Mouse (Mus musculus) liver, embryonic 11.5 days (tissue): ENCODE results near the gene Ets1. TPM values are rescaled to one million over a fixed set of nuclear protein-coding genes. Genes with fewer than 3 reads are reported as not detected.

ENCODE experiments used
- ATAC-seq: fragments of 200-750 bp; cut with Nextera tagmentation; replicated peaks from 2 replicates; pipeline ENCODE4 v1.8.0; 2017; ENCODE audit warnings: moderate number of reproducible peaks, mild to moderate bottlenecking, moderate TSS enrichment, moderate library complexity; ENCODE audit not compliant: low FRiP score
- DNase-seq: peaks from one replicate; pipeline ENCODE4 v3.0.0-alpha.2; 2017; ENCODE audit warnings: low spot score
- H3K27ac ChIP-seq: fragments of 300-500 bp; sonication (generic); 2 replicates; pipeline ENCODE4 v1.5.1; 2014; ENCODE audit warnings: mild to moderate bottlenecking, low read depth, low read length, control low read depth
- H3K27me3 ChIP-seq: fragments of 300-500 bp; sonication (generic); replicated peaks from 2 replicates; pipeline ENCODE4 v1.6.1; 2014; ENCODE audit warnings: low read length, mixed read lengths; ENCODE audit not compliant: control insufficient read depth, insufficient read depth
- H3K36me3 ChIP-seq: fragments of 300-500 bp; sonication (generic); 2 replicates; pipeline ENCODE4 v1.6.1; 2014; ENCODE audit warnings: mild to moderate bottlenecking, low read length, moderate library complexity, mixed read lengths; ENCODE audit not compliant: control insufficient read depth, insufficient read depth
- H3K4me1 ChIP-seq: fragments of 300-500 bp; sonication (generic); replicated peaks from 2 replicates; pipeline ENCODE4 v1.6.1; 2014; ENCODE audit warnings: low read length, mixed read lengths; ENCODE audit not compliant: control insufficient read depth, insufficient read depth
- H3K4me2 ChIP-seq: fragments of 300-500 bp; sonication (generic); 2 replicates; pipeline ENCODE4 v1.6.1; 2014; ENCODE audit warnings: mild to moderate bottlenecking, control low read depth, moderate library complexity
- H3K4me3 ChIP-seq: fragments of 300-500 bp; sonication (generic); 2 replicates; pipeline ENCODE4 v1.5.1; 2014; ENCODE audit warnings: low read depth, low read length, control low read depth
- H3K9ac ChIP-seq: fragments of 300-500 bp; sonication (generic); 2 replicates; pipeline ENCODE4 v1.6.1; 2014; ENCODE audit warnings: low read depth, low read length, control low read depth
- H3K9me3 ChIP-seq: fragments of 300-500 bp; sonication (generic); 2 replicates; pipeline ENCODE4 v1.6.1; 2016; ENCODE audit warnings: low read length, inconsistent platforms, mixed read lengths; ENCODE audit not compliant: control insufficient read depth
- WGBS: fragments of 180-500 bp; shearing (Covaris S2); extraction: QIAGEN DNeasy Blood & Tissue Kit; methylation state at CpG from one replicate; pipeline ENCODE4 v1.1.7; 2014; 5-methylcytosine and 5-hydroxymethylcytosine counted together
- polyA plus RNA-seq: library from polyadenylated mRNA; unstranded; fragments of >200 nt; fragmentation: Nextera tagmentation; extraction: Ambion mirVana; gene quantifications from 2 replicates; pipeline ENCODE4 v1.2.1, GENCODE M21; 2014

Ets1 gene
- polyA plus RNA-seq, 1 experiment from 2014 or later: 31.4 TPM

DNA sequence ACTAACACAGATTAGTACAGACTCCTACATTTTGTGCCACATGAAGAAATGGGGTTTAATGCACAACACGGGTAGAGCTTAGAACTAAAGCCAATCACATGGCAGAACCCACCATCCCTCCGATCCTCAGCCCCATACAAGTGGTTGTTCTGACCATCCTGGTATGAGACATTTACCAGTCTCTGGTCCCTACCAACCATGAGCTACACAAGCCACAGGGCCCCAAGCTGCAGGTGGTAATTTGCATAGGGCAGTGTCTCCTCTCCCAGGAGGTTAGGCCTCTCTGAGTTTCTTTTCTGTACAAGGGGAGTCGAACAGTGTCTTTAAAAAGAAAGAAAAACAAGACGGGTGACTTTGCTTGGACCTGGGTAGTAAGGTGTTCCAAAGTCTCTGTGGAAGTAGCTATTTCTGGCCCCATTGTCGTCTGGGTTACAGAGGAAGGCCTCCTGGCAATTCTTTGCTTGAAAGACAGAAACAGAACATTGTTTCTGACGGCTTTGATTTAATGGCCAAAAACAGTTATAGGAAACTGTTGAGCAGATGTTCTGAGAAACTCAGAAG is 23.1 kb upstream of the Ets1 start:
- 0 out of 2 replicates have a peak, but pooled peaks cover 5% of the 10 kb centered on the region for H3K4me1 ChIP-seq
- 63% methylated on average over 6 of the region's 6 CpGs for WGBS
- no peak overlapping the region for H3K27ac ChIP-seq
- no peaks in the 10 kb centered on the region for H3K27me3 ChIP-seq
- DNase-seq: no peak
- H3K9ac ChIP-seq: no peak overlapping the region
- H3K9me3 ChIP-seq: no peaks in the 10 kb centered on the region
- H3K36me3 ChIP-seq: no peaks in the 10 kb centered on the region
- H3K4me3 ChIP-seq: no peak overlapping the region
- ATAC-seq: no peak
- H3K4me2 ChIP-seq: no peak overlapping the region

- no peak overlapping the region for H3K9ac ChIP-seq
- DNase-seq (no peak), ATAC-seq (no peak)
- H3K4me1 ChIP-seq: no peaks in the 10 kb centered on the region
- no peak overlapping the region for H3K4me2 ChIP-seq
- H3K4me3 ChIP-seq: no peak overlapping the region
- no peaks in the 10 kb centered on the region for H3K9me3 ChIP-seq
- H3K27me3 ChIP-seq: no peaks in the 10 kb centered on the region
- no peaks in the 10 kb centered on the region for H3K36me3 ChIP-seq
- 83% methylated on average over 9 of the region's 9 CpGs for WGBS
- no peak overlapping the region for H3K27ac ChIP-seq
Measured at GRCm38 (mm10) chr9:32614191-32614590, 21.8 kb upstream of the Ets1 start.

- no peak overlapping the region for H3K4me2 ChIP-seq
- H3K4me3 ChIP-seq: no peak overlapping the region
- H3K27me3 ChIP-seq: no peaks in the 10 kb centered on the region
- no peaks in the 10 kb centered on the region for H3K36me3 ChIP-seq
- 84% methylated on average over 6 of the region's 6 CpGs for WGBS
- no peaks in the 10 kb centered on the region for H3K9me3 ChIP-seq
- no peak overlapping the region for H3K9ac ChIP-seq
- ATAC-seq (no peak), DNase-seq (no peak)
- H3K27ac ChIP-seq: no peak overlapping the region
- H3K4me1 ChIP-seq: no peaks in the 10 kb centered on the region
Measured at GRCm38 (mm10) chr9:32615461-32615860, 20.6 kb upstream of the Ets1 start.

- Histone ChIP-seq H3K4me3 (no peak overlapping the region), H3K27ac (no peak overlapping the region), H3K27me3 (no peaks in the 10 kb centered on the region), H3K4me1 (no peaks in the 10 kb centered on the region), H3K36me3 (no peaks in the 10 kb centered on the region), H3K9ac (no peak overlapping the region), H3K9me3 (no peaks in the 10 kb centered on the region), H3K4me2 (no peak overlapping the region)
- no peak for ATAC-seq
- 23% methylated on average over 7 of the region's 7 CpGs for WGBS
- no peak for DNase-seq
Measured at GRCm38 (mm10) chr9:32615986-32616385, 20.0 kb upstream of the Ets1 start.

DNA sequence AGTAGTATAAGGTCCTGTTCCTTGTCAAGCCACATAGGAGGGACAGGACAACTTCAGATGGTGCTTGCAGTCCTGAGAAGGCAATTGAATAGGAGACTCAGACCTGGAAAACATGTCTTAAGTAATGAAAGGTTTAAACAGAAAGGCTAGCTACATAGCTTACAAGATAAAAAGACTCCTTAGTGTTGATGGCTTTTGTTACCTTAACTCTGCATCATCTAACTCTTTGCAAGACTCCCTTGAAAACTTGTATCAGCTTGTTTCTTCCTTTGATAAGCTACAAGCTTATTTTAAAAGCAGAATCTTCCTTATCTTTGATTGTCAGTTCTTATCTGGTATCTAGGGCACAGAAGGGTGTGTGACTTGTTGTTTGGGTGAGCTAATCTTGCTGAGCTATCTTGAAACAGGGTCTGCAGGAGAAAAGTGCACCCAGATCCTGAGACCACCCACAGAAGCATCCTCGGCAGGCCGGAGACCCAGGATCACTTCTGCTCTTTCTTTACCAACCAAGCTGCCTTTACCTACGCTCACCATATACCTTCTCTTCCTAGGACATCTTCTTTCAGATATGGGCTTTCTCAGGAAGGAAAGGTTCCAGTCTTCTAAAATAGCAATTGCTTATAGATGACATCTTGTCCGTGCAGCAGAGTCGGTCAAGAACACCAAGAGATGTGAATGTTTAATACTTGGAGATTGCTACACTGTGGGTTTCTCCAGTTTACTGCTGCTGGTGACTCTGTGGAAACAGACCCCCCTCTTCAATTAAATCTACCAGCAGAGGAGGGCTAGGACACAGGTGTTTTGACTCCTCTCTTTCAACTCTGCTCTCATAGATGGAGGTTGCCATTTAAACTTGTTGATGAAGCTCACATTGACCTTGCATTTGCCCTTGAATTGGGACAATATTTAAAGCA is 19.2 kb upstream of the Ets1 start:
- no peak overlapping the region for H3K4me2 ChIP-seq

GRCm38 (mm10) chr9:32617430-32617768 is 18.6 kb upstream of the Ets1 start:
- Histone ChIP-seq H3K9me3 (no peaks in the 10 kb centered on the region), H3K4me2 (no peak overlapping the region), H3K4me1 (no peaks in the 10 kb centered on the region), H3K9ac (no peak overlapping the region), H3K36me3 (no peaks in the 10 kb centered on the region), H3K4me3 (no peak overlapping the region), H3K27ac (no peak overlapping the region), H3K27me3 (no peaks in the 10 kb centered on the region)
- WGBS: 56% methylated on average over 5 of the region's 5 CpGs
- DNase-seq (no peak), ATAC-seq (no peak)

More for the DNA sequence above, 19.2 kb upstream of the Ets1 start:
- Histone ChIP-seq H3K9ac (no peak overlapping the region), H3K9me3 (no peaks in the 10 kb centered on the region), H3K4me3 (no peak overlapping the region), H3K36me3 (no peaks in the 10 kb centered on the region), H3K4me1 (no peaks in the 10 kb centered on the region), H3K27me3 (no peaks in the 10 kb centered on the region), H3K27ac (no peak overlapping the region)
- ATAC-seq (no peak), DNase-seq (no peak)
- WGBS: 64% methylated on average over 5 of the region's 5 CpGs

DNA sequence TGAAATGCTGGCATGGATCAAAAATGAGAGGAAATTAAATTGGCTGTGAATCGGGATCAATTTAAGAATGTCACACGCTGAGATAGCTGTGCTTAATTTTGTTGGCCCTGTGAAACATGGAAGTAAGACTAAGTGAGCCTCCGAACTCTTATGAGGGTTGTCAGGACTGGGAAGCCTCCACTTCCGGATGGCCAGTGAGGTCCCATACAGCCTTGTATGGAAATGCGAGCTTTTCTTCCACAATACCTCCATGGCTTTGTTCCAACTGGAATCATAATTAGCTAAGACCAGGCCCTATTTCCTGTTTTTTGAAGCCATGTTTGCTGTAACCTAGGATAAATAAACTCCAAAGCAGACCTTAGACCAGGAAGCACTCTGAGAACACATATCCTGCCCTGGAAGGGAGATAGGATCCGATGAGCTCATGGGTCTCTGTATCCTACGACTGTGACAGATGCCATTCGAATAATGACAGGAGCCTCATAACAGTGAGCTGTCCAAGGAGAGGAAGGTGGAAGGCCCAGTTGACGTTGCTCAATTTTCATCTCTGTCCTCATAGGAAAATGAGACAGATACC is 17.4 kb upstream of the Ets1 start:
- no peak overlapping the region for H3K27ac ChIP-seq
- no peaks in the 10 kb centered on the region for H3K9me3 ChIP-seq
- H3K4me1 ChIP-seq: no peaks in the 10 kb centered on the region
- H3K4me3 ChIP-seq: no peak overlapping the region
- no peaks in the 10 kb centered on the region for H3K36me3 ChIP-seq
- 75% methylated on average over 9 of the region's 9 CpGs for WGBS
- no peak for ATAC-seq
- H3K27me3 ChIP-seq: no peaks in the 10 kb centered on the region
- H3K9ac ChIP-seq: no peak overlapping the region
- no peak for DNase-seq
- H3K4me2 ChIP-seq: no peak overlapping the region

GRCm38 (mm10) chr9:32619661-32620060 is 16.4 kb upstream of the Ets1 start:
- ATAC-seq (no peak), DNase-seq (no peak)
- H3K36me3 ChIP-seq: no peaks in the 10 kb centered on the region
- H3K27me3 ChIP-seq: no peaks in the 10 kb centered on the region
- H3K9me3 ChIP-seq: no peaks in the 10 kb centered on the region
- H3K4me1 ChIP-seq: no peaks in the 10 kb centered on the region
- H3K27ac ChIP-seq: no peak overlapping the region
- H3K9ac ChIP-seq: no peak overlapping the region
- H3K4me3 ChIP-seq: no peak overlapping the region
- WGBS: 82% methylated on average over 6 of the region's 6 CpGs
- no peak overlapping the region for H3K4me2 ChIP-seq
